Mouse (Mus musculus) C2C12 (cell line): ENCODE measurements around the gene Uggt1. TPM values are rescaled to one million over a fixed set of nuclear protein-coding genes. Genes with fewer than 3 reads are reported as not detected.

Experiments
- H3K27me3 ChIP-seq: one replicate; pipeline ENCODE4 v1.6.1; 2011; ENCODE audit not compliant: control insufficient read depth, insufficient read depth, insufficient read length
- H3K36me3 ChIP-seq: one replicate; pipeline ENCODE4 v1.6.1; 2011; ENCODE audit not compliant: control insufficient read depth, insufficient read depth
- H3K4me3 ChIP-seq: one replicate; pipeline ENCODE4 v1.5.1; 2011; ENCODE audit warnings: mild to moderate bottlenecking, control low read depth; ENCODE audit not compliant: poor library complexity, insufficient read depth, severe bottlenecking
- H3K79me2 ChIP-seq: one replicate; pipeline ENCODE4 v1.6.1; 2011; ENCODE audit not compliant: control insufficient read depth, insufficient read depth
- H3K79me3 ChIP-seq: one replicate; pipeline ENCODE4 v1.6.1; 2011; ENCODE audit warnings: low read depth, control low read depth
- H3ac ChIP-seq: one replicate; pipeline ENCODE3; 2011; ENCODE audit warnings: low read depth; ENCODE audit not compliant: control insufficient read depth, insufficient read length
- CEBPB ChIP-seq: IDR thresholded peaks from one replicate; pipeline ENCODE4 v1.6.1; 2011; ENCODE audit warnings: low read depth, mild to moderate bottlenecking, control low read depth, moderate library complexity
- CTCF ChIP-seq: IDR thresholded peaks from one replicate; pipeline ENCODE4 v1.5.1; 2011; ENCODE audit not compliant: control insufficient read depth, insufficient read depth, insufficient read length
- FOSL1 ChIP-seq: IDR thresholded peaks from one replicate; pipeline ENCODE4 v1.8.0; 2011; ENCODE audit warnings: mild to moderate bottlenecking, low read length; ENCODE audit not compliant: poor library complexity, insufficient read depth, severe bottlenecking
- MAX ChIP-seq: IDR thresholded peaks from one replicate; pipeline ENCODE4 v1.6.1; 2011; ENCODE audit warnings: mild to moderate bottlenecking, control low read depth
- MYOD1 ChIP-seq: IDR thresholded peaks from one replicate; pipeline ENCODE4 v1.6.1; 2011; ENCODE audit warnings: low read depth; ENCODE audit not compliant: control insufficient read depth, insufficient read length
- MYOG ChIP-seq: IDR thresholded peaks from one replicate; pipeline ENCODE4 v1.6.1; 2011; ENCODE audit not compliant: control insufficient read depth, insufficient read length; ENCODE audit errors: extremely low read depth
- USF1 ChIP-seq: IDR thresholded peaks from one replicate; pipeline ENCODE4 v1.6.1; 2011; ENCODE audit warnings: low read depth, mild to moderate bottlenecking, control low read depth, moderate library complexity
- microRNA-seq: library from miRNA; unstranded; fragments of <30 nt; microRNA quantifications from one replicate; pipeline ENCODE4, GENCODE M21; 2019; ENCODE audit warnings: borderline microRNAs expressed
- polyA plus RNA-seq: library from polyadenylated mRNA; unstranded; fragments of >200 nt; fragmentation: generic; extraction: Trizol; gene quantifications from one replicate; pipeline ENCODE4 v1.2.1, GENCODE M21; 2012; ENCODE audit warnings: missing spikeins

The Uggt1 gene
- polyA plus RNA-seq, 1 experiment, result 20.1 TPM

GRCm38 (mm10) chr1:36095423-36096272 lies 148.9 kb downstream of the Uggt1 start:
- TF ChIP-seq CEBPB (no peak), USF1 (no peak), MAX (no peak), MYOD1 (no peak), FOSL1 (no peak), CTCF (no peak), MYOG (no peak)
- Histone ChIP-seq H3ac (no peak overlapping the region), H3K36me3 (peaks cover 20% of the 10 kb centered on the region), H3K4me3 (no peak overlapping the region), H3K79me3 (peaks cover 14% of the 10 kb centered on the region), H3K79me2 (peaks cover 69% of the 10 kb centered on the region), H3K27me3 (no peaks in the 10 kb centered on the region)

- no peak overlapping the region for H3ac ChIP-seq
- peaks cover 84% of the 10 kb centered on the region for H3K79me2 ChIP-seq
- peaks cover 13% of the 10 kb centered on the region for H3K36me3 ChIP-seq
- TF ChIP-seq CEBPB (no peak), MYOG (no peak), MAX (no peak), MYOD1 (no peak)
- peaks cover 18% of the 10 kb centered on the region for H3K79me3 ChIP-seq
- H3K27me3 ChIP-seq, result no peaks in the 10 kb centered on the region
- H3K4me3 ChIP-seq, result no peak overlapping the region
Measured at GRCm38 (mm10) chr1:36093741-36094140, 150.8 kb downstream of the Uggt1 start.

GRCm38 (mm10) chr1:36091246-36091645 lies 153.3 kb downstream of the Uggt1 start:
- Histone ChIP-seq H3K27me3 (no peaks in the 10 kb centered on the region), H3K79me3 (peaks cover 12% of the 10 kb centered on the region), H3K4me3 (no peak overlapping the region), H3K36me3 (peaks cover 8% of the 10 kb centered on the region), H3ac (no peak overlapping the region), H3K79me2 (peaks cover 81% of the 10 kb centered on the region)
- no peak for TF ChIP-seq MYOD1
- no peak for TF ChIP-seq MAX
- TF ChIP-seq CTCF, result no peak
- TF ChIP-seq FOSL1, result no peak
- no peak for TF ChIP-seq USF1
- TF ChIP-seq MYOG, result no peak
- TF ChIP-seq CEBPB, result no peak

DNA sequence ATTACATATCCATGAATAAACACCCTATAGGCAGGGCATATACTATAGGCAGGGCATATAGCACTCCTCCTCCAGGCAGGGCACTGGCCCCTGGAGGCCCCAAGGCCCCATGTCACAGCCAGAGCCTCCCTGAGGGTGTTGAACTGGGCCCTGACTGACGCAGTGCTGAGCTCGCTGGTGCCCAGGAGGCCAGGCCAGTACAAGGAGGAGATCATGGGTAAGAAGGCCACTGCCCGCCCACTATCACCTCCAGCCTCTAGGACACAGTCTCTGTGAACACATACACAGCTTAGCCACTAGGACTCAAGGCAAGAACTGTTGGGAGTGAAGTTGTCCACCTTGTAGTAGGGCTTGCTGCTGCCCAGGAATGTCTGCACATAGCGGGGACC lies 153.8 kb downstream of the Uggt1 start:
- Histone ChIP-seq H3K79me2 (peaks cover 78% of the 10 kb centered on the region), H3K27me3 (no peaks in the 10 kb centered on the region), H3K79me3 (peaks cover 14% of the 10 kb centered on the region), H3ac (no peak overlapping the region), H3K4me3 (no peak overlapping the region), H3K36me3 (peaks cover 11% of the 10 kb centered on the region)
- TF ChIP-seq MAX (no peak), USF1 (no peak), CEBPB (no peak), MYOD1 (no peak), MYOG (no peak), CTCF (no peak), FOSL1 (no peak)

Small RNA genes within 50 kb of the gene (microRNA-seq; reads per million reads assigned to microRNA genes)
- gene Mir6897, result 3.0 reads per million, percentile 46 among the genes with 10 or more reads in this experiment

Other genes starting within 250 kb of the Uggt1 start
- gene Hs6st1, start 176.3 kb downstream of the Uggt1 start, polyA plus RNA-seq, result 45.0 TPM
- 1.7 TPM for gene Neurl3, start 30.0 kb upstream of the Uggt1 start, polyA plus RNA-seq
- gene Arid5a, start 63.0 kb upstream of the Uggt1 start, polyA plus RNA-seq, result 25.6 TPM
- gene Kansl3, start 124.5 kb upstream of the Uggt1 start, polyA plus RNA-seq, result 23.6 TPM
- 0.14 TPM for gene Fer1l5, start 127.6 kb upstream of the Uggt1 start, polyA plus RNA-seq
- 14.3 TPM for gene Lman2l, start 200.6 kb upstream of the Uggt1 start, polyA plus RNA-seq
- gene Cnnm4, start 226.9 kb upstream of the Uggt1 start, polyA plus RNA-seq, result 6.2 TPM